Mouse (Mus musculus): ENCODE results near the gene Lrrc55. TPM values are rescaled to one million over a fixed set of nuclear protein-coding genes. Genes with fewer than 3 reads are reported as not detected.
A peak's percentile ranks its signal among the peaks of the same experiment; 100 is the strongest.

Lrrc55 gene
- total and polyA plus RNA-seq, 2 experiments from 2014 or later: 9.7 to 27.3 TPM

- Histone ChIP-seq H3K4me3 (ENCODE audit: low read length) (no peak overlapping the region), H3K9me3 (ENCODE audit: low read length) (no peaks in the 10 kb centered on the region), H3K4me1 (ENCODE audit: insufficient read depth, low read length) (no peaks in the 10 kb centered on the region), H3K27me3 (ENCODE audit: insufficient read depth, low read length) (no peaks in the 10 kb centered on the region), H3K27ac (no peak overlapping the region), H3K36me3 (ENCODE audit: insufficient read depth, low read length) (no peaks in the 10 kb centered on the region), H3K9ac (replicated peaks; ENCODE audit: low read length) (no peak overlapping the region), H3K4me2 (ENCODE audit: low read depth, low read length) (no peak overlapping the region)
- no peak for ATAC-seq
- WGBS: 41% methylated on average over 3 of the region's 3 CpGs
- TF ChIP-seq CTCF (IDR thresholded peaks at IDR 0.05; ENCODE audit: low read depth): no peak
- DNase-seq (ENCODE audit: low spot score): peak; percentile 55
These were observed 32.6 kb upstream of the Lrrc55 start for GRCm38 (mm10) chr2:85229606-85230005.

DNA sequence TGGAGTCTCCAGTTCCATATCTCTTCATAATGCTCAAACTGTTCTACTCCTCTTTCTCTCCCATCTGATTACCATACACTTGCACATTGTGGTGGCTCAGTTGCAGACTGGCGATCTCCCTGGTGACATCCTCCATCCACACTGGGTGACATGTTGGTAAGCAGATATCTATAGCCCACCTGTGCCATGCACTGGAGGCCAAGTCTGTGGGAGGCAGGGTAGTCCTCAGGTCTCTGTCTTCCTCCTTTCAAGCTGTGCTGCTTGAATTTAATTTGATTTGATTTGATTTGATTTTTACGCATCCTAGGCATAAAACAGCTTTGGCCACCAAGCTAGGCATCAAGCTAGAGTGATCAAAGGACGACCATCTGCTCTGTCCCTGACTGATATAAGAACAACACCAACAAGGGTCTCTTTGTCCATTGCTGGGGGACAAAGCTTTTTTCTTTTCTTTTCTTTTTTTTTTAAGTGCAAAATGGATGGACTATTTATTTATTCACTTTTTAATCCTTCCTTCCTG is 30.9 kb upstream of the Lrrc55 start:
- TF ChIP-seq CTCF (IDR thresholded peaks at IDR 0.05; ENCODE audit: low read depth): no peak
- H3K4me2 ChIP-seq (ENCODE audit: low read depth, low read length): no peak overlapping the region
- no peaks in the 10 kb centered on the region for H3K27me3 ChIP-seq (ENCODE audit: insufficient read depth, low read length)
- ATAC-seq: peak; percentile 66
- no peak overlapping the region for H3K4me3 ChIP-seq (ENCODE audit: low read length)
- H3K36me3 ChIP-seq (ENCODE audit: insufficient read depth, low read length): no peaks in the 10 kb centered on the region
- 64% methylated on average over 3 of the region's 3 CpGs for WGBS
- H3K27ac ChIP-seq: 0 out of 2 replicates have a peak overlapping the region, but pooled peaks have one; percentile 17
- H3K4me1 ChIP-seq (ENCODE audit: insufficient read depth, low read length): no peaks in the 10 kb centered on the region
- no peak overlapping the region for H3K9ac ChIP-seq (replicated peaks; ENCODE audit: low read length)
- no peaks in the 10 kb centered on the region for H3K9me3 ChIP-seq (ENCODE audit: low read length)
- DNase-seq (ENCODE audit: low spot score): peak; percentile 40

GRCm38 (mm10) chr2:85224221-85225179 is 27.5 kb upstream of the Lrrc55 start:
- no peak for DNase-seq (ENCODE audit: low spot score)
- TF ChIP-seq CTCF (IDR thresholded peaks at IDR 0.05; ENCODE audit: low read depth): no peak
- no peak overlapping the region for H3K4me2 ChIP-seq (ENCODE audit: low read depth, low read length)
- WGBS: 47% methylated on average over 17 of the region's 17 CpGs
- H3K9me3 ChIP-seq (ENCODE audit: low read length): no peaks in the 10 kb centered on the region
- no peak overlapping the region for H3K9ac ChIP-seq (replicated peaks; ENCODE audit: low read length)
- peak overlapping the region; percentile 49; the same call in 1 of the 2 replicates for H3K27ac ChIP-seq
- no peaks in the 10 kb centered on the region for H3K4me1 ChIP-seq (ENCODE audit: insufficient read depth, low read length)
- no peaks in the 10 kb centered on the region for H3K27me3 ChIP-seq (ENCODE audit: insufficient read depth, low read length)
- H3K36me3 ChIP-seq (ENCODE audit: insufficient read depth, low read length): no peaks in the 10 kb centered on the region
- H3K4me3 ChIP-seq (ENCODE audit: low read length): no peak overlapping the region
- peak; percentile 51 for ATAC-seq

- H3K27ac ChIP-seq: no peak overlapping the region
- H3K27me3 ChIP-seq (ENCODE audit: insufficient read depth, low read length): no peaks in the 10 kb centered on the region
- no peaks in the 10 kb centered on the region for H3K4me1 ChIP-seq (ENCODE audit: insufficient read depth, low read length)
- H3K36me3 ChIP-seq (ENCODE audit: insufficient read depth, low read length): no peaks in the 10 kb centered on the region
- H3K9ac ChIP-seq (replicated peaks; ENCODE audit: low read length): no peak overlapping the region
- no peak for ATAC-seq
- no peak overlapping the region for H3K4me3 ChIP-seq (ENCODE audit: low read length)
- TF ChIP-seq CTCF (IDR thresholded peaks at IDR 0.05; ENCODE audit: low read depth): no peak
- no peak for DNase-seq (ENCODE audit: low spot score)
- no peak overlapping the region for H3K4me2 ChIP-seq (ENCODE audit: low read depth, low read length)
- no peaks in the 10 kb centered on the region for H3K9me3 ChIP-seq (ENCODE audit: low read length)
These were observed 19.6 kb upstream of the Lrrc55 start for GRCm38 (mm10) chr2:85216606-85217005.

DNA sequence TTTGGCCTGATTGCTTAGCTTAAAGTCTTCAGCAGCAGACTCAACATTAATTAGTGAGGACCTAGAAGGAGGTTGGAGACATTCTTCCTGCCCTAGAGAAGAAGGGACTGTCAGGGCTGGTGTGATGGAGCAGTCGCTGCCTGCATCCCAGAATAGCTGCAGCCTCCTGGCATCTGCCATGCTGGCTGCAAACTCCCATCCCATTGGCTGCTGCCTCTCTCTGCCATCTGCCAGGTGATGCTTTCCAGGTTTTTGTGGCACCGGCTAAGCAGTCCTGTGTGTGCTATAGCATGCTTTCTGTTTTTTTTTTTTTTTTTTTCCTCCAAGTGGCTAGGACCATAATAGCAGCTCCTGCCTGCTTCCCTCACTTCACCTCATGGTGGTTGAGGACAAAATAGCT is 16.7 kb upstream of the Lrrc55 start:
- Histone ChIP-seq H3K27me3 (ENCODE audit: insufficient read depth, low read length) (no peaks in the 10 kb centered on the region), H3K36me3 (ENCODE audit: insufficient read depth, low read length) (no peaks in the 10 kb centered on the region), H3K27ac (0 out of 2 replicates have a peak overlapping the region, but pooled peaks have one; percentile 5), H3K4me2 (ENCODE audit: low read depth, low read length) (no peak overlapping the region), H3K9me3 (ENCODE audit: low read length) (no peaks in the 10 kb centered on the region), H3K4me3 (ENCODE audit: low read length) (no peak overlapping the region), H3K4me1 (ENCODE audit: insufficient read depth, low read length) (no peaks in the 10 kb centered on the region), H3K9ac (replicated peaks; ENCODE audit: low read length) (no peak overlapping the region)
- 53% methylated on average over 2 of the region's 2 CpGs for WGBS
- DNase-seq (ENCODE audit: low spot score) (peak; percentile 75), ATAC-seq (peak; percentile 93)
- no peak for TF ChIP-seq CTCF (IDR thresholded peaks at IDR 0.05; ENCODE audit: low read depth)

GRCm38 (mm10) chr2:85209301-85209700 is 12.3 kb upstream of the Lrrc55 start:
- Histone ChIP-seq H3K36me3 (ENCODE audit: insufficient read depth, low read length) (no peaks in the 10 kb centered on the region), H3K27me3 (ENCODE audit: insufficient read depth, low read length) (no peaks in the 10 kb centered on the region), H3K27ac (no peak overlapping the region), H3K9ac (replicated peaks; ENCODE audit: low read length) (no peak overlapping the region), H3K4me1 (ENCODE audit: insufficient read depth, low read length) (no peaks in the 10 kb centered on the region), H3K9me3 (ENCODE audit: low read length) (no peaks in the 10 kb centered on the region), H3K4me3 (ENCODE audit: low read length) (no peak overlapping the region), H3K4me2 (ENCODE audit: low read depth, low read length) (no peak overlapping the region)
- 51% methylated on average over 5 of the region's 5 CpGs for WGBS
- no peak for TF ChIP-seq CTCF (IDR thresholded peaks at IDR 0.05; ENCODE audit: low read depth)
- ATAC-seq (no peak), DNase-seq (ENCODE audit: low spot score) (no peak)

DNA sequence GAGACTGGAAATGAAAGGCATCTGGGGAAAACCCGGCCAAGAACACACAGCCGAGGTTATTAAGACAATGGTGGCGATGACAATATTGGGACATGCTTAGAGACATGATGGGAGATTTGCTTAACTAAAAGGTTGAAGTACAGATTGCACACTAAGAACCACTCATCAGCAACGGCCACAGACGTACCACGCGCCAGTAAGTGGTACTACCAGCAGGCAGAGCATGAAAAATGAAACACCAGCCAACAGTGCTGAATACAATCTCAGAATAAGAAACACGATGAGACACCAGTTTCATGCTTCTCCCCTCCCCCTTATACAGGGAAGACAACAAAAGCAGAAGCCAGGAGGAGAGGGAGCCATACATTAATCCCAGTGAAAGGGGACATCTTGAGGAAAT is 8.2 kb upstream of the Lrrc55 start:
- Histone ChIP-seq H3K4me3 (ENCODE audit: low read length) (no peak overlapping the region), H3K36me3 (ENCODE audit: insufficient read depth, low read length) (no peaks in the 10 kb centered on the region), H3K9ac (replicated peaks; ENCODE audit: low read length) (no peak overlapping the region), H3K4me1 (ENCODE audit: insufficient read depth, low read length) (no peaks in the 10 kb centered on the region), H3K4me2 (ENCODE audit: low read depth, low read length) (no peak overlapping the region), H3K9me3 (ENCODE audit: low read length) (no peaks in the 10 kb centered on the region), H3K27ac (no peak overlapping the region; the same call in 1 of the 2 replicates), H3K27me3 (ENCODE audit: insufficient read depth, low read length) (no peaks in the 10 kb centered on the region)
- WGBS: 60% methylated on average over 8 of the region's 8 CpGs
- TF ChIP-seq CTCF (IDR thresholded peaks at IDR 0.05; ENCODE audit: low read depth): no peak
- ATAC-seq (no peak), DNase-seq (ENCODE audit: low spot score) (no peak)

Measured in hindbrain, postnatal 0 days (tissue).